In genomic region chr7:19231849-19232248, GRCm38 (mm10) we compare ENCODE assay signal across 25 mouse cellular contexts. TPM values are rescaled to one million over a fixed set of nuclear protein-coding genes. Genes with fewer than 3 reads are reported as not detected.
DNase-seq lines count a peak whose midpoint lies in the region; ATAC-seq and TF ChIP-seq lines count a peak whose summit lies in the region.
"Had no signal": no experiment of that assay in that cellular context is flagged by ENCODE, and none has a peak within 500 bp of the region (broad histone marks: within the 10 kb centered on the region; RNA-seq: fewer than 3 reads in every experiment).

No protein-coding gene starts in this region.

- no peak overlapping the region for H3K4me3 ChIP-seq in heart, adult 2 months
- H3K4me3 ChIP-seq in liver, embryonic 13.5 days (replicated peaks) = no peak overlapping the region
- no peak overlapping the region for H3K4me3 ChIP-seq in liver, postnatal 0 days (ENCODE audit: low read depth, low read length)
- H3K4me3 ChIP-seq in hindbrain, embryonic 13.5 days = no peak overlapping the region
- H3K4me3 ChIP-seq: forebrain, embryonic 15.5 days; limb, embryonic 10.5 days; myocyte; neural tube, embryonic 13.5 days had no signal

- ATAC-seq in liver, embryonic 13.5 days (ENCODE audit: low read depth) = no peak
- no peak for ATAC-seq in liver, postnatal 0 days
- ATAC-seq in megakaryocyte progenitor cell, adult 5-6 weeks (replicated peaks; ENCODE audit: poor library complexity) = no peak
- no peak for ATAC-seq in hindbrain, embryonic 13.5 days (ENCODE audit: low FRiP score)
- ATAC-seq: forebrain, embryonic 15.5 days; midbrain, embryonic 16.5 days had no signal

- no peak overlapping the region for H3K9ac ChIP-seq in heart, adult 2 months (ENCODE audit: low read depth, low read length)
- H3K9ac ChIP-seq in liver, embryonic 13.5 days = no peak overlapping the region
- H3K9ac ChIP-seq in liver, postnatal 0 days (replicated peaks) = no peak overlapping the region
- no peak overlapping the region for H3K9ac ChIP-seq in hindbrain, embryonic 13.5 days
- H3K9ac ChIP-seq: forebrain, embryonic 15.5 days; hindbrain, embryonic 14.5 days; liver, embryonic 14.5 days had no signal

- 70% methylated on average over 3 of the region's 3 CpGs for WGBS in heart, adult 2 months
- 73% methylated on average over 3 of the region's 3 CpGs for WGBS in liver, embryonic 13.5 days (ENCODE audit: insufficient replicate concordance)
- 75% methylated on average over 3 of the region's 3 CpGs for WGBS in liver, postnatal 0 days (ENCODE audit: insufficient replicate concordance)
- 91% methylated on average over 3 of the region's 3 CpGs for WGBS in hindbrain, embryonic 13.5 days

- H3K27me3 ChIP-seq in heart, adult 2 months (ENCODE audit: control insufficient read depth, insufficient read depth, low read length) = no peaks in the 10 kb centered on the region
- H3K27me3 ChIP-seq in liver, embryonic 13.5 days = no peaks in the 10 kb centered on the region
- no peaks in the 10 kb centered on the region for H3K27me3 ChIP-seq in liver, postnatal 0 days (ENCODE audit: insufficient read depth, low read length)
- no peaks in the 10 kb centered on the region for H3K27me3 ChIP-seq in hindbrain, embryonic 13.5 days
- H3K27me3 ChIP-seq: forebrain, embryonic 15.5 days; neural tube, embryonic 13.5 days had no signal

- H3K36me3 ChIP-seq in heart, adult 2 months (ENCODE audit: control insufficient read depth, insufficient read depth, low read length) = no peaks in the 10 kb centered on the region
- H3K36me3 ChIP-seq in liver, embryonic 13.5 days = peaks cover 29% of the 10 kb centered on the region
- peaks cover 7% of the 10 kb centered on the region; the same call in 1 of the 2 replicates for H3K36me3 ChIP-seq in liver, postnatal 0 days (replicated peaks; ENCODE audit: insufficient read depth, low read length)
- peaks cover 14% of the 10 kb centered on the region for H3K36me3 ChIP-seq in hindbrain, embryonic 13.5 days
- H3K36me3 ChIP-seq: forebrain, embryonic 15.5 days had no signal

- intact Hi-C loops in heart, adult 2 months (cut with DNase I) = no loop called here

- peaks cover 5% of the 10 kb centered on the region for H3K79me2 ChIP-seq in heart, adult 2 months (replicated peaks; ENCODE audit: control insufficient read depth, insufficient read depth, low read length)

- no peak for TF ChIP-seq CTCF in heart, adult 2 months (IDR thresholded peaks at IDR 0.05)
- no peak for TF ChIP-seq CTCF in liver, postnatal 0 days (IDR thresholded peaks at IDR 0.05; ENCODE audit: low read depth)

- peaks cover 11% of the 10 kb centered on the region; the same call in 1 of the 2 replicates for H3K4me1 ChIP-seq in heart, adult 2 months (ENCODE audit: control insufficient read depth, insufficient read depth, low read length)
- peaks cover 66% of the 10 kb centered on the region for H3K4me1 ChIP-seq in liver, embryonic 13.5 days (replicated peaks)
- peaks cover 26% of the 10 kb centered on the region for H3K4me1 ChIP-seq in liver, postnatal 0 days (ENCODE audit: insufficient read depth)
- peaks cover 32% of the 10 kb centered on the region for H3K4me1 ChIP-seq in hindbrain, embryonic 13.5 days (replicated peaks)

- no peak for TF ChIP-seq POLR2A in heart, adult 2 months (IDR thresholded peaks at IDR 0.05; ENCODE audit: insufficient read depth, low read depth, low read length)

- no peak for TF ChIP-seq EP300 in heart, adult 2 months (IDR thresholded peaks at IDR 0.05; ENCODE audit: insufficient read depth, low read depth, low read length)
- no peak for TF ChIP-seq EP300 in liver, postnatal 0 days (IDR thresholded peaks at IDR 0.05; ENCODE audit: low read depth)

- H3K9me3 ChIP-seq in liver, embryonic 13.5 days (replicated peaks) = no peaks in the 10 kb centered on the region
- no peaks in the 10 kb centered on the region for H3K9me3 ChIP-seq in liver, postnatal 0 days (ENCODE audit: low read length)
- no peaks in the 10 kb centered on the region for H3K9me3 ChIP-seq in hindbrain, embryonic 13.5 days
- H3K9me3 ChIP-seq: forebrain, embryonic 15.5 days; limb, embryonic 10.5 days; neural tube, embryonic 13.5 days had no signal

- no peak overlapping the region for H3K4me2 ChIP-seq in liver, embryonic 13.5 days
- no peak overlapping the region for H3K4me2 ChIP-seq in liver, postnatal 0 days (ENCODE audit: low read depth, low read length)
- no peak overlapping the region for H3K4me2 ChIP-seq in hindbrain, embryonic 13.5 days
- H3K4me2 ChIP-seq: forebrain, embryonic 15.5 days; hindbrain, embryonic 14.5 days; neural tube, embryonic 13.5 days had no signal

- no peak for DNase-seq in heart, adult 2 months
- DNase-seq in heart, postnatal 4 days = no peak
- DNase-seq in liver, embryonic 13.5 days = no peak
- no peak for DNase-seq in liver, postnatal 0 days
- DNase-seq in kidney, postnatal 25 days = peak; percentile 39 to 70
- DNase-seq in adrenal gland, adult 18-20 months (ENCODE audit: low spot score in 2 of 2) = no peak
- DNase-seq: adrenal gland, postnatal 25 days; cerebellum, adult 8-10 months; cerebellum, postnatal 36 days; gastrocnemius, postnatal 25 days; lung, postnatal 4 days; retina, postnatal 1 day; right cerebral cortex, postnatal 25 days had no signal

- H3K27ac ChIP-seq in heart, adult 2 months = peak overlapping the region; percentile 66
- peak overlapping the region; percentile 30; the same call in 1 of the 2 replicates for H3K27ac ChIP-seq in liver, embryonic 13.5 days
- no peak overlapping the region for H3K27ac ChIP-seq in liver, postnatal 0 days (ENCODE audit: low read depth)
- H3K27ac ChIP-seq in hindbrain, embryonic 13.5 days = no peak overlapping the region
- H3K27ac ChIP-seq: forebrain, embryonic 15.5 days; hindbrain, embryonic 14.5 days; limb, embryonic 10.5 days; neural tube, embryonic 13.5 days had no signal

RNA-seq across cellular contexts. Expression of gene Opa3, which starts 3.7 kb away (rescaled TPM):
- 10 to 100 TPM; 59.9 to 66.0 TPM for total RNA-seq in heart, adult 2 months (2021)
- 64.6 and 91.3 TPM in 2 replicates for polyA plus RNA-seq in heart, adult 2 months (2012; rRNA removed)
- total RNA-seq in heart, postnatal 4 days (2021) = 10 to 100 TPM; 54.7 to 60.0 TPM
- 17.3 and 18.8 TPM in 2 replicates for polyA plus RNA-seq in liver, embryonic 13.5 days (2015; fragmentation: Nextera tagmentation; extraction: Ambion mirVana)
- 8.7 and 9.7 TPM in 2 replicates for polyA plus RNA-seq in liver, postnatal 0 days (2015; fragmentation: Nextera tagmentation; extraction: Ambion mirVana)
- 10 to 100 TPM; 40.8 to 56.7 TPM for total RNA-seq in adrenal gland, adult 18-20 months (2021)
- total RNA-seq in megakaryocyte progenitor cell, adult 5-6 weeks (2015) = 12.4 and 16.1 TPM in 2 replicates
- 19.9 and 25.0 TPM in 2 replicates for total RNA-seq in megakaryocyte progenitor cell, adult 5-6 weeks (2017)
- polyA plus RNA-seq in hindbrain, embryonic 13.5 days (2015; fragmentation: Nextera tagmentation; extraction: Ambion mirVana) = 36.9 and 37.1 TPM in 2 replicates

RNA-seq across cellular contexts. Expression of gene Gpr4, which starts 19.5 kb away (rescaled TPM):
- 1 to 10 TPM; 6.8 to 7.2 TPM for total RNA-seq in heart, adult 2 months (2021)
- 17.1 and 22.0 TPM in 2 replicates for polyA plus RNA-seq in heart, adult 2 months (2012; rRNA removed)
- total RNA-seq in heart, postnatal 4 days (2021) = 1 to 10 TPM; 6.7 to 8.1 TPM
- polyA plus RNA-seq in liver, embryonic 13.5 days (2015; fragmentation: Nextera tagmentation; extraction: Ambion mirVana) = 0.31 and 0.48 TPM in 2 replicates
- polyA plus RNA-seq in liver, postnatal 0 days (2015; fragmentation: Nextera tagmentation; extraction: Ambion mirVana) = 0.74 and 0.83 TPM in 2 replicates
- total RNA-seq in adrenal gland, adult 18-20 months (2021) = 10 to 100 TPM in 1 of 2 experiments, 1 to 10 TPM in 1; 7.7 to 17.3 TPM
- 0.12 TPM in 1 of 2 replicates, not detected in the other for total RNA-seq in megakaryocyte progenitor cell, adult 5-6 weeks (2015)
- total RNA-seq in megakaryocyte progenitor cell, adult 5-6 weeks (2017) = not detected in 2 replicates
- polyA plus RNA-seq in hindbrain, embryonic 13.5 days (2015; fragmentation: Nextera tagmentation; extraction: Ambion mirVana) = 1.8 and 2.3 TPM in 2 replicates

RNA-seq across cellular contexts. Expression of gene Vasp, which starts 39.8 kb away (rescaled TPM):
- total RNA-seq in heart, adult 2 months (2021) = 10 to 100 TPM; 25.1 to 30.8 TPM
- polyA plus RNA-seq in heart, adult 2 months (2012; rRNA removed) = 43.3 and 51.5 TPM in 2 replicates
- 100 to 1,000 TPM; 117 to 119 TPM for total RNA-seq in heart, postnatal 4 days (2021)
- 45.6 and 46.7 TPM in 2 replicates for polyA plus RNA-seq in liver, embryonic 13.5 days (2015; fragmentation: Nextera tagmentation; extraction: Ambion mirVana)
- polyA plus RNA-seq in liver, postnatal 0 days (2015; fragmentation: Nextera tagmentation; extraction: Ambion mirVana) = 36.2 and 36.4 TPM in 2 replicates
- 10 to 100 TPM; 42.9 to 56.4 TPM for total RNA-seq in adrenal gland, adult 18-20 months (2021)
- 46.7 and 49.6 TPM in 2 replicates for total RNA-seq in megakaryocyte progenitor cell, adult 5-6 weeks (2015)
- total RNA-seq in megakaryocyte progenitor cell, adult 5-6 weeks (2017) = 71.0 and 73.0 TPM in 2 replicates
- polyA plus RNA-seq in hindbrain, embryonic 13.5 days (2015; fragmentation: Nextera tagmentation; extraction: Ambion mirVana) = 38.5 and 39.7 TPM in 2 replicates

RNA-seq across cellular contexts. Expression of gene Ppm1n, which starts 48.0 kb away (rescaled TPM):
- total RNA-seq in heart, adult 2 months (2021) = under 1 TPM in 1 of 2 experiments, not detected in 1; 0.21 TPM
- 0.09 and 0.33 TPM in 2 replicates for polyA plus RNA-seq in heart, adult 2 months (2012; rRNA removed)
- under 1 TPM in 1 of 2 experiments, not detected in 1; 0.26 TPM for total RNA-seq in heart, postnatal 4 days (2021)
- polyA plus RNA-seq in liver, embryonic 13.5 days (2015; fragmentation: Nextera tagmentation; extraction: Ambion mirVana) = not detected in 2 replicates
- polyA plus RNA-seq in liver, postnatal 0 days (2015; fragmentation: Nextera tagmentation; extraction: Ambion mirVana) = 0.15 TPM in 1 of 2 replicates, not detected in the other
- not detected for total RNA-seq in adrenal gland, adult 18-20 months (2021)
- total RNA-seq in megakaryocyte progenitor cell, adult 5-6 weeks (2015) = 0.20 TPM in 1 of 2 replicates, not detected in the other
- not detected in 2 replicates for total RNA-seq in megakaryocyte progenitor cell, adult 5-6 weeks (2017)
- polyA plus RNA-seq in hindbrain, embryonic 13.5 days (2015; fragmentation: Nextera tagmentation; extraction: Ambion mirVana) = 0.49 and 0.69 TPM in 2 replicates
- total RNA-seq: adrenal gland, postnatal 25 days; gastrocnemius, postnatal 25 days; heart, adult 8-10 months; heart, postnatal 25 days had no signal
- polyA plus RNA-seq: lung, embryonic 16.5 days had no signal

RNA-seq across cellular contexts. Expression of gene Rtn2, which starts 50.6 kb away (rescaled TPM):
- 100 to 1,000 TPM; 114 to 136 TPM for total RNA-seq in heart, adult 2 months (2021)
- polyA plus RNA-seq in heart, adult 2 months (2012; rRNA removed) = 273 and 340 TPM in 2 replicates
- 10 to 100 TPM; 30.2 to 32.3 TPM for total RNA-seq in heart, postnatal 4 days (2021)
- polyA plus RNA-seq in liver, embryonic 13.5 days (2015; fragmentation: Nextera tagmentation; extraction: Ambion mirVana) = 4.0 and 4.1 TPM in 2 replicates
- 1.5 and 4.6 TPM in 2 replicates for polyA plus RNA-seq in liver, postnatal 0 days (2015; fragmentation: Nextera tagmentation; extraction: Ambion mirVana)
- 1 to 10 TPM; 5.0 to 8.6 TPM for total RNA-seq in adrenal gland, adult 18-20 months (2021)
- total RNA-seq in megakaryocyte progenitor cell, adult 5-6 weeks (2015) = not detected in 2 replicates
- not detected in 2 replicates for total RNA-seq in megakaryocyte progenitor cell, adult 5-6 weeks (2017)
- polyA plus RNA-seq in hindbrain, embryonic 13.5 days (2015; fragmentation: Nextera tagmentation; extraction: Ambion mirVana) = 101 and 104 TPM in 2 replicates

Comparison
In these comparisons a context has a peak if more than half of its experiments do, and no peak if none do; other contexts are left out.
1. H3K27ac ChIP-seq: peak in heart, adult 2 months (single experiment) and liver, embryonic 13.5 days (single experiment); none in liver, postnatal 0 days (single experiment) and hindbrain, embryonic 13.5 days (single experiment).
2. DNase-seq: peak in kidney, postnatal 25 days (2 of 2); none in heart, adult 2 months (0 of 2), heart, postnatal 4 days (single experiment), liver, embryonic 13.5 days (single experiment), liver, postnatal 0 days (single experiment) and adrenal gland, adult 18-20 months (0 of 2).
3. RNA of gene Gpr4, which starts 19.5 kb away (total RNA-seq): 7.7 to 17.3 TPM in adrenal gland, adult 18-20 months, 6.7 to 8.1 TPM in heart, postnatal 4 days and 6.8 to 7.2 TPM in heart, adult 2 months; 0.12 TPM in megakaryocyte progenitor cell, adult 5-6 weeks; every median in the first group is over 4 times any median in the second.